Comparison of ENCODE assay signal across 8 mouse cellular contexts in the genomic region with DNA sequence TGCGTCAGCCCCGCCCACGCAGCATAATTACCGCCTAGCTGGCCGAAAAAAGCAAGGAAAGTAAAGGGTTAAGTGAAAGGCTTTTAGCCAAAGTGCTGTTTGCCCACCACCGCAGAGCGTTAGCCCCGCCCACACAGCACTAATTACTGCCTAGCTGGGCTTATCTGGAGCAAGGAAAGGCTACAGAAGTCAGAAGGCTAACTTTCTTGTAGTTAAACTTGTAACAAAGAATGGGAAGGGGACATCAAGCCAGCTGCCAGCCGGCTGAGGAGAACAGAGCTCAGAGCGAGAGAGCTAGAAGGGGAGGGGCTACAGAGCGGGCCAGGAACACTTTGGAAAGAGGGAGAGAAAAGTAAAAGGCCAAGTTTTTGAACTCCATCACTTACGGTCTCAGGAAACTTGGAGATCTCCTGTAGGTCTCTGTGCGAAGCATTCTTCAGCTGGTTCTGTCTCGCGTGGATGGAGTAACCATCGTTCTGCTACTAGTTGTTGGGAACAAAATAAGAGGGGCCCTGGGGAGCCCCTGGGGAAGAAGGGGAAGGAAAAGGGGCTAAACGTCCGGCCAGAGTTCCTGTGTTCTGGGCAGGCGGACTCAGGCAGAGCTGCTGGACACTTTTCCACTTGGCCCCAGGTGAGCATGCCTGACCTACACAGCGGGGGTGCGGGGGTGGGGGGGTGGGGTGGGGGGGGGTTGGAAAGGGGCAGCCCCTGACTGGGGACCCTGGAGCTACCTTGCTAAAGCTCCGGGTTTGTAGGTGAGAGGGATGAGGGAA.
DNase-seq lines count a peak whose midpoint lies in the region; ATAC-seq and TF ChIP-seq lines count a peak whose summit lies in the region.

No protein-coding gene starts in this region.

- WGBS in forebrain, embryonic 14.5 days: 27% methylated on average over 22 of the region's 22 CpGs
- 15% methylated on average over 19 of the region's 22 CpGs for WGBS in intestine, embryonic 16.5 days
- 9% methylated on average over 21 of the region's 22 CpGs for WGBS in lung, embryonic 14.5 days

- H3K27me3 ChIP-seq in forebrain, embryonic 14.5 days (replicated peaks; ENCODE audit: control insufficient read depth, insufficient read depth, low read length): no peaks in the 10 kb centered on the region
- 0 out of 2 replicates have a peak, but pooled peaks cover 4% of the 10 kb centered on the region for H3K27me3 ChIP-seq in intestine, embryonic 16.5 days (replicated peaks; ENCODE audit: control insufficient read depth, insufficient read depth, low read length)
- no peaks in the 10 kb centered on the region for H3K27me3 ChIP-seq in lung, embryonic 14.5 days (ENCODE audit: insufficient read depth, low read length)

- no peaks in the 10 kb centered on the region for H3K9me3 ChIP-seq in forebrain, embryonic 14.5 days (replicated peaks; ENCODE audit: control insufficient read depth, low read length)
- H3K9me3 ChIP-seq in intestine, embryonic 16.5 days (ENCODE audit: control insufficient read depth, low read length): no peaks in the 10 kb centered on the region
- no peaks in the 10 kb centered on the region for H3K9me3 ChIP-seq in lung, embryonic 14.5 days (ENCODE audit: low read depth, low read length)

- no peaks in the 10 kb centered on the region for H3K36me3 ChIP-seq in forebrain, embryonic 14.5 days (ENCODE audit: control insufficient read depth, insufficient read depth, low read length)
- H3K36me3 ChIP-seq in intestine, embryonic 16.5 days (ENCODE audit: control insufficient read depth, insufficient read depth, low read length): no peaks in the 10 kb centered on the region
- no peaks in the 10 kb centered on the region for H3K36me3 ChIP-seq in lung, embryonic 14.5 days (ENCODE audit: insufficient read depth)

- no peak for TF ChIP-seq CTCF in lung, embryonic 14.5 days (IDR thresholded peaks at IDR 0.05; ENCODE audit: low read depth)

- peak; percentile 9 to 11 for DNase-seq in layer of hippocampus, postnatal 10 days (ENCODE audit: low spot score in 2 of 2)
- no peak for DNase-seq in layer of hippocampus, postnatal 36 days
- DNase-seq in forebrain, embryonic 14.5 days (ENCODE audit: low spot score): peak; percentile 76
- peak; percentile 88 for DNase-seq in lung, embryonic 14.5 days
- peak; percentile 84 for DNase-seq in retina, postnatal 1 day
- no peak for DNase-seq in thymus, postnatal 10 days (ENCODE audit: low spot score in 2 of 2)
- no peak for DNase-seq in adrenal gland, postnatal 25 days

- H3K4me2 ChIP-seq in forebrain, embryonic 14.5 days (ENCODE audit: low read length): peak overlapping the region; percentile 35
- peak overlapping the region; percentile 40 for H3K4me2 ChIP-seq in intestine, embryonic 16.5 days (ENCODE audit: low read depth, low read length)
- peak overlapping the region; percentile 50 for H3K4me2 ChIP-seq in lung, embryonic 14.5 days

- H3K27ac ChIP-seq in forebrain, embryonic 14.5 days (ENCODE audit: low read depth, low read length): no peak overlapping the region
- peak overlapping the region; percentile 70; the same call in 1 of the 2 replicates for H3K27ac ChIP-seq in intestine, embryonic 16.5 days (ENCODE audit: low read length)
- H3K27ac ChIP-seq in lung, embryonic 14.5 days (ENCODE audit: low read depth): peak overlapping the region; percentile 78

- no peaks in the 10 kb centered on the region for H3K4me1 ChIP-seq in forebrain, embryonic 14.5 days (ENCODE audit: control insufficient read depth, insufficient read depth, low read length)
- H3K4me1 ChIP-seq in intestine, embryonic 16.5 days (ENCODE audit: control insufficient read depth, insufficient read depth, low read length): no peaks in the 10 kb centered on the region
- no peaks in the 10 kb centered on the region for H3K4me1 ChIP-seq in lung, embryonic 14.5 days (ENCODE audit: insufficient read depth)

- no peak overlapping the region for H3K9ac ChIP-seq in forebrain, embryonic 14.5 days (ENCODE audit: low read length)
- H3K9ac ChIP-seq in intestine, embryonic 16.5 days (ENCODE audit: low read depth, low read length): 0 out of 2 replicates have a peak overlapping the region, but pooled peaks have one; percentile 45
- H3K9ac ChIP-seq in lung, embryonic 14.5 days: peak overlapping the region; percentile 37

- peak overlapping the region; percentile 15 for H3K4me3 ChIP-seq in forebrain, embryonic 14.5 days (ENCODE audit: low read depth, low read length)
- H3K4me3 ChIP-seq in intestine, embryonic 16.5 days (ENCODE audit: low read length): peak overlapping the region; percentile 45
- H3K4me3 ChIP-seq in lung, embryonic 14.5 days (ENCODE audit: low read depth, low read length): peak overlapping the region; percentile 40

- ATAC-seq in forebrain, embryonic 14.5 days: peak; percentile 83
- ATAC-seq in intestine, embryonic 16.5 days: peak; percentile 58
- ATAC-seq in lung, embryonic 14.5 days (ENCODE audit: insufficient read depth): peak; percentile 91

Comparison
In these comparisons a context has a peak if more than half of its experiments do, and no peak if none do; other contexts are left out.
1. DNase-seq: peak in layer of hippocampus, postnatal 10 days (2 of 2), forebrain, embryonic 14.5 days (single experiment), lung, embryonic 14.5 days (single experiment) and retina, postnatal 1 day (single experiment); none in layer of hippocampus, postnatal 36 days (0 of 2), thymus, postnatal 10 days (0 of 2) and adrenal gland, postnatal 25 days (single experiment).
2. Peak in every context shown above with its lines, with median percentiles within 50 percentile points of each other: ATAC-seq, H3K4me2 ChIP-seq and H3K4me3 ChIP-seq.